Comparison of ENCODE assay signal across 8 mouse cellular contexts in the genomic region with DNA sequence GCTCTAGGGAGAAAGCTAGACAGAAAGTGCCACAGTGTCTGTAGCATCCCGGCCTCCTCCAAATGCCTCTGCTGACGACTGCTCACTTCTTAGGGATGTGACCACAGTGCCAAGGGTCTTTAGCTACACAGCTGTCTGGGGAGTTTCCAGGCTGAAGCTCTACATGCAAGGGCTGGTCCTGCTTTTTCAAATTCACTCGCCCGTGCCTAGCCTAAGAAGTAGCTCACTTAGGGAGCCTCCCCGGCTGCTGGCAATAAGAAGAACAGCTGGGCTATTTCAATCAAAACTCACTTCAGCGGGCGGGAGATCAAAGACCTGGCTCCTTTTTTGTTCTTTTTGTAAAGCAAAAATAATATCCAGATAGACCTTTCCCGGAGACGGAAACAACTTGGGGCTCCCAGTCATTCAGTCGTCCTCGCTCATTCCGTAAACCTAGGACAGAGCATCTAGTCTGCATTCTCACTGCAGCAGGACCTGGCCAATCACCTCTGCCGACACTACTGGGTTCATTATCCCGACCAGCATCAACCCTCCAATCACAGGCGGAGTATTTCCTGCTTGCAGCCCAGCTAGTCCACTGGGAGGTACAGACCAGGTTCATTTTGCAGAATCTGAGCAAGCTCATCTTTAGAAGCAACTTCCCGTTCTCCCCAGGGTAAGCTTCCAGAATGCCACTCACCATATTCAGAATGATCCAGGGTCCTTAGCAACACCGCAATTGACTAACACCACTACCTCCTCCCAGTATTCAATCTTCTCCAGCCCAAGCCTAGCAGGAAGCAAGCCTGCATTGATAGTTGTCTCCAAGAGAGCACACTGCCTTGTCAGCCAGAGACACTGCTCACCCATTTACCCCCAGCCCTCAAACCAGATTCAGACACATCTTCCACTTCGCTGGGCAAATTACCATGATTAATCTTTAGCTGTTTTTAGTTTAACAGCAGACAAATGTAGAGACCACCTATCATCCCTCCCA. TPM values are rescaled to one million over a fixed set of nuclear protein-coding genes. Genes with fewer than 3 reads are reported as not detected.
DNase-seq lines count a peak whose midpoint lies in the region; ATAC-seq lines count a peak whose summit lies in the region.

No protein-coding gene starts in this region.

- peak; percentile 75 for DNase-seq in ES-CJ7 (ENCODE audit: low read depth, low spot score)
- peak; percentile 97 for DNase-seq in cerebellum, adult 9-10 months
- DNase-seq in heart, postnatal 36 days = peak; percentile 62 to 69
- peak; percentile 90 for DNase-seq in layer of hippocampus, adult 8-10 months (ENCODE audit: low spot score in 2 of 2)
- peak; percentile 70 for DNase-seq in retina, postnatal 7 days (ENCODE audit: low read depth, low spot score)
- no peak for DNase-seq in thymus, postnatal 36 days

- ATAC-seq in frontal cortex, adult (ENCODE audit: low TSS enrichment) = peak; percentile 92
- peak; percentile 84 for ATAC-seq in lung, embryonic 15.5 days (ENCODE audit: borderline replicate concordance, extremely low read depth, low FRiP score, low TSS enrichment)

- no peaks in the 10 kb centered on the region for H3K9me3 ChIP-seq in lung, embryonic 15.5 days

- peak overlapping the region; percentile 32 for H3K4me3 ChIP-seq in lung, embryonic 15.5 days

- peak overlapping the region; percentile 55 for H3K4me2 ChIP-seq in lung, embryonic 15.5 days

- 8% methylated on average over 18 of the region's 18 CpGs for WGBS in lung, embryonic 15.5 days

- H3K36me3 ChIP-seq in lung, embryonic 15.5 days = no peaks in the 10 kb centered on the region

- peaks cover 44% of the 10 kb centered on the region for H3K4me1 ChIP-seq in lung, embryonic 15.5 days

- H3K27ac ChIP-seq in lung, embryonic 15.5 days = peak overlapping the region; percentile 34

- H3K9ac ChIP-seq in lung, embryonic 15.5 days = peak overlapping the region; percentile 2; the same call in 1 of the 2 replicates

- no peaks in the 10 kb centered on the region for H3K27me3 ChIP-seq in lung, embryonic 15.5 days

- intact Hi-C loops in heart, postnatal 36 days (cut with DNase I) = no loop called here

RNA-seq across cellular contexts. Expression of a gene that starts 19.3 kb away (rescaled TPM):
- 1 to 10 TPM; 3.1 to 3.8 TPM for total RNA-seq in heart, postnatal 36 days (2021)
- 1 to 10 TPM; 3.2 to 4.7 (median 4.2) TPM for total RNA-seq in layer of hippocampus, adult 8-10 months (2022)
- 6.6 and 7.1 TPM in 2 replicates for polyA plus RNA-seq in lung, embryonic 15.5 days (2015; fragmentation: Nextera tagmentation; extraction: Ambion mirVana)

RNA-seq across cellular contexts. Expression of a gene that starts 20.3 kb away (rescaled TPM):
- 10 to 100 TPM in 1 of 2 experiments, 1 to 10 TPM in 1; 4.8 to 12.4 TPM for total RNA-seq in heart, postnatal 36 days (2021)
- 10 to 100 TPM; 55.0 to 60.7 (median 55.9) TPM for total RNA-seq in layer of hippocampus, adult 8-10 months (2022)
- 19.6 and 21.5 TPM in 2 replicates for polyA plus RNA-seq in lung, embryonic 15.5 days (2015; fragmentation: Nextera tagmentation; extraction: Ambion mirVana)

RNA-seq across cellular contexts. Expression of a gene that starts 35.3 kb away (rescaled TPM):
- 10 to 100 TPM; 69.9 to 70.6 TPM for total RNA-seq in heart, postnatal 36 days (2021)
- total RNA-seq in layer of hippocampus, adult 8-10 months (2022) = 10 to 100 TPM; 36.5 to 40.0 (median 38.2) TPM
- polyA plus RNA-seq in lung, embryonic 15.5 days (2015; fragmentation: Nextera tagmentation; extraction: Ambion mirVana) = 22.6 and 25.4 TPM in 2 replicates

RNA-seq across cellular contexts. Expression of a gene that starts 42.9 kb away (rescaled TPM):
- total RNA-seq in heart, postnatal 36 days (2021) = 1 to 10 TPM; 3.1 to 7.0 TPM
- 1 to 10 TPM in 2 of 4 experiments, under 1 TPM in 1, not detected in 1; 0.35 to 2.8 (median 2.0) TPM for total RNA-seq in layer of hippocampus, adult 8-10 months (2022)
- polyA plus RNA-seq in lung, embryonic 15.5 days (2015; fragmentation: Nextera tagmentation; extraction: Ambion mirVana) = 2.2 TPM in 2 replicates

RNA-seq across cellular contexts. Expression of a gene that starts 49.3 kb away (rescaled TPM):
- 10 to 100 TPM; 43.9 to 44.3 TPM for total RNA-seq in heart, postnatal 36 days (2021)
- 100 to 1,000 TPM; 144 to 174 (median 164) TPM for total RNA-seq in layer of hippocampus, adult 8-10 months (2022)
- 32.3 and 33.5 TPM in 2 replicates for polyA plus RNA-seq in lung, embryonic 15.5 days (2015; fragmentation: Nextera tagmentation; extraction: Ambion mirVana)

Comparison
In these comparisons a context has a peak if more than half of its experiments do, and no peak if none do; other contexts are left out.
1. DNase-seq: peak in ES-CJ7 (single experiment), cerebellum, adult 9-10 months (single experiment), heart, postnatal 36 days (2 of 2), layer of hippocampus, adult 8-10 months (2 of 2) and retina, postnatal 7 days (single experiment); none in thymus, postnatal 36 days (0 of 2).
2. RNA of a gene that starts 20.3 kb away (total RNA-seq): 55.0 to 60.7 TPM in layer of hippocampus, adult 8-10 months; 4.8 to 12.4 TPM in heart, postnatal 36 days; every median in the first group is over 4 times any median in the second.